Comparison of ENCODE assay signal across 10 mouse cellular contexts in genomic region chr15:96638656-96639055, GRCm38 (mm10). TPM values are rescaled to one million over a fixed set of nuclear protein-coding genes. Genes with fewer than 3 reads are reported as not detected.
A peak's percentile ranks its signal among the peaks of the same experiment; 100 is the strongest.
DNase-seq lines count a peak whose midpoint lies in the region; ATAC-seq and TF ChIP-seq lines count a peak whose summit lies in the region.
"Had no signal": no experiment of that assay in that cellular context is flagged by ENCODE, and none has a peak within 500 bp of the region (broad histone marks: within the 10 kb centered on the region; RNA-seq: fewer than 3 reads in every experiment).

No protein-coding gene starts in this region.

- DNase-seq in heart, embryonic 10.5 days (ENCODE audit: low spot score), result no peak
- no peak for DNase-seq in embryonic facial prominence, embryonic 14.5 days (ENCODE audit: low spot score)
- DNase-seq in limb, embryonic 10.5 days (ENCODE audit: low spot score), result no peak
- DNase-seq in testis, postnatal 14 days (ENCODE audit: low spot score), result no peak
- DNase-seq in liver, result no peak
- DNase-seq in retina, embryonic 14.5 days (ENCODE audit: low spot score), result no peak
- DNase-seq: adrenal gland, postnatal 25 days; layer of hippocampus, adult 9-11 months had no signal

- 0 out of 2 replicates have a peak overlapping the region, but pooled peaks have one; percentile 83 for H3K4me3 ChIP-seq in heart, embryonic 10.5 days
- H3K4me3 ChIP-seq in heart, embryonic 11.5 days (ENCODE audit: low read depth, low read length), result no peak overlapping the region
- no peak overlapping the region for H3K4me3 ChIP-seq in C2C12 (ENCODE audit: insufficient read depth, poor library complexity, severe bottlenecking)
- H3K4me3 ChIP-seq in embryonic facial prominence, embryonic 14.5 days (ENCODE audit: low read depth, low read length), result no peak overlapping the region
- H3K4me3 ChIP-seq in limb, embryonic 10.5 days, result 0 out of 2 replicates have a peak overlapping the region, but pooled peaks have one; percentile 76

- peaks cover 71% of the 10 kb centered on the region for H3K79me3 ChIP-seq in C2C12 (ENCODE audit: low read depth)

- no peak for ATAC-seq in heart, embryonic 11.5 days (replicated peaks; ENCODE audit: insufficient number of reproducible peaks, low FRiP score, low TSS enrichment)
- no peak for ATAC-seq in embryonic facial prominence, embryonic 14.5 days (ENCODE audit: low read depth)

- peaks cover 48% of the 10 kb centered on the region for H3K36me3 ChIP-seq in heart, embryonic 10.5 days
- peaks cover 11% of the 10 kb centered on the region; the same call in 1 of the 2 replicates for H3K36me3 ChIP-seq in heart, embryonic 11.5 days (ENCODE audit: control insufficient read depth, insufficient read depth, low read length)
- H3K36me3 ChIP-seq in C2C12 (ENCODE audit: control insufficient read depth, insufficient read depth), result peaks cover 27% of the 10 kb centered on the region
- H3K36me3 ChIP-seq in embryonic facial prominence, embryonic 14.5 days (ENCODE audit: control insufficient read depth, insufficient read depth, low read length), result 0 out of 2 replicates have a peak, but pooled peaks cover 12% of the 10 kb centered on the region
- peaks cover 61% of the 10 kb centered on the region for H3K36me3 ChIP-seq in limb, embryonic 10.5 days

- no peak for TF ChIP-seq CTCF in C2C12 (IDR thresholded peaks at IDR 0.05; ENCODE audit: control insufficient read depth, insufficient read depth, insufficient read length)

- peaks cover 42% of the 10 kb centered on the region for H3K4me1 ChIP-seq in heart, embryonic 10.5 days
- H3K4me1 ChIP-seq in heart, embryonic 11.5 days (ENCODE audit: control insufficient read depth, insufficient read depth, low read length), result peaks cover 23% of the 10 kb centered on the region
- H3K4me1 ChIP-seq in embryonic facial prominence, embryonic 14.5 days (ENCODE audit: control insufficient read depth, insufficient read depth, low read length), result peaks cover 19% of the 10 kb centered on the region
- peaks cover 29% of the 10 kb centered on the region for H3K4me1 ChIP-seq in limb, embryonic 10.5 days

- WGBS in heart, embryonic 10.5 days, result 85% methylated on average over 2 of the region's 2 CpGs
- 77% methylated on average over 2 of the region's 2 CpGs for WGBS in heart, embryonic 11.5 days (ENCODE audit: insufficient replicate concordance)
- WGBS in embryonic facial prominence, embryonic 14.5 days, result 48% methylated on average over 2 of the region's 2 CpGs
- 79% methylated on average over 2 of the region's 2 CpGs for WGBS in limb, embryonic 10.5 days

- H3ac ChIP-seq in C2C12 (ENCODE audit: control insufficient read depth, insufficient read length, low read depth), result no peak overlapping the region

- H3K9me3 ChIP-seq in heart, embryonic 10.5 days, result no peaks in the 10 kb centered on the region
- no peaks in the 10 kb centered on the region for H3K9me3 ChIP-seq in heart, embryonic 11.5 days (replicated peaks; ENCODE audit: control insufficient read depth, low read length)
- no peaks in the 10 kb centered on the region for H3K9me3 ChIP-seq in embryonic facial prominence, embryonic 14.5 days (ENCODE audit: control insufficient read depth, low read length)
- H3K9me3 ChIP-seq in limb, embryonic 10.5 days (replicated peaks), result no peaks in the 10 kb centered on the region

- no peak overlapping the region; the same call in 1 of the 2 replicates for H3K4me2 ChIP-seq in heart, embryonic 11.5 days
- H3K4me2 ChIP-seq in embryonic facial prominence, embryonic 14.5 days (ENCODE audit: low read depth, low read length), result 0 out of 2 replicates have a peak overlapping the region, but pooled peaks have one; percentile 0

- no peaks in the 10 kb centered on the region for H3K27me3 ChIP-seq in heart, embryonic 10.5 days (ENCODE audit: insufficient read depth, poor library complexity, severe bottlenecking)
- H3K27me3 ChIP-seq in heart, embryonic 11.5 days (ENCODE audit: control insufficient read depth, insufficient read depth, low read length), result no peaks in the 10 kb centered on the region
- no peaks in the 10 kb centered on the region for H3K27me3 ChIP-seq in C2C12 (ENCODE audit: control insufficient read depth, insufficient read depth, insufficient read length)
- no peaks in the 10 kb centered on the region for H3K27me3 ChIP-seq in embryonic facial prominence, embryonic 14.5 days (replicated peaks; ENCODE audit: control insufficient read depth, insufficient read depth, low read length)
- H3K27me3 ChIP-seq in limb, embryonic 10.5 days (ENCODE audit: low read depth, poor library complexity, severe bottlenecking), result no peaks in the 10 kb centered on the region

- H3K79me2 ChIP-seq in C2C12 (ENCODE audit: control insufficient read depth, insufficient read depth), result peaks cover 81% of the 10 kb centered on the region

- H3K9ac ChIP-seq in heart, embryonic 11.5 days (ENCODE audit: low read depth, low read length), result no peak overlapping the region
- H3K9ac ChIP-seq in embryonic facial prominence, embryonic 14.5 days (ENCODE audit: low read depth, low read length), result no peak overlapping the region

- H3K27ac ChIP-seq in heart, embryonic 10.5 days, result no peak overlapping the region
- H3K27ac ChIP-seq in heart, embryonic 11.5 days (ENCODE audit: low read depth, low read length), result no peak overlapping the region
- H3K27ac ChIP-seq in embryonic facial prominence, embryonic 14.5 days (replicated peaks; ENCODE audit: low read depth, low read length), result peak overlapping the region; percentile 49; the same call in 1 of the 2 replicates
- no peak overlapping the region for H3K27ac ChIP-seq in limb, embryonic 10.5 days

TF ChIP-seq in C2C12, 6 proteins besides CTCF, POLR2A, EP300 and RAD21:
- no peak for TF ChIP-seq FOSL1 (IDR thresholded peaks at IDR 0.05; ENCODE audit: insufficient read depth, low read length, poor library complexity, severe bottlenecking)
- TF ChIP-seq CEBPB (IDR thresholded peaks at IDR 0.05; ENCODE audit: low read depth), result peak; percentile 41

RNA-seq across cellular contexts. Expression of gene Slc38a1, which starts 4.1 kb away (rescaled TPM):
- polyA plus RNA-seq in heart, embryonic 10.5 days (2016; fragmentation: Nextera tagmentation; extraction: Ambion mirVana), result 90.5 and 96.2 TPM in 2 replicates
- 75.5 and 81.9 TPM in 2 replicates for polyA plus RNA-seq in heart, embryonic 11.5 days (2014; fragmentation: Nextera tagmentation; extraction: Ambion mirVana)
- 31.8 TPM for polyA plus RNA-seq in C2C12 (2012; fragmentation: generic; extraction: Trizol)
- 46.1 and 56.2 TPM in 2 replicates for polyA plus RNA-seq in embryonic facial prominence, embryonic 14.5 days (2014; fragmentation: Nextera tagmentation; extraction: Ambion mirVana)
- polyA plus RNA-seq in limb, embryonic 10.5 days (2016; fragmentation: Nextera tagmentation; extraction: Ambion mirVana), result 141 and 149 TPM in 2 replicates

Comparison
In these comparisons a context has a peak if more than half of its experiments do, and no peak if none do; other contexts are left out.
1. H3K4me3 ChIP-seq: peak in heart, embryonic 10.5 days (single experiment) and limb, embryonic 10.5 days (single experiment); none in heart, embryonic 11.5 days (single experiment), C2C12 (single experiment) and embryonic facial prominence, embryonic 14.5 days (single experiment).